Mouse (Mus musculus): Measurements from ENCODE around the gene Odc1.

Gene Odc1

DNA sequence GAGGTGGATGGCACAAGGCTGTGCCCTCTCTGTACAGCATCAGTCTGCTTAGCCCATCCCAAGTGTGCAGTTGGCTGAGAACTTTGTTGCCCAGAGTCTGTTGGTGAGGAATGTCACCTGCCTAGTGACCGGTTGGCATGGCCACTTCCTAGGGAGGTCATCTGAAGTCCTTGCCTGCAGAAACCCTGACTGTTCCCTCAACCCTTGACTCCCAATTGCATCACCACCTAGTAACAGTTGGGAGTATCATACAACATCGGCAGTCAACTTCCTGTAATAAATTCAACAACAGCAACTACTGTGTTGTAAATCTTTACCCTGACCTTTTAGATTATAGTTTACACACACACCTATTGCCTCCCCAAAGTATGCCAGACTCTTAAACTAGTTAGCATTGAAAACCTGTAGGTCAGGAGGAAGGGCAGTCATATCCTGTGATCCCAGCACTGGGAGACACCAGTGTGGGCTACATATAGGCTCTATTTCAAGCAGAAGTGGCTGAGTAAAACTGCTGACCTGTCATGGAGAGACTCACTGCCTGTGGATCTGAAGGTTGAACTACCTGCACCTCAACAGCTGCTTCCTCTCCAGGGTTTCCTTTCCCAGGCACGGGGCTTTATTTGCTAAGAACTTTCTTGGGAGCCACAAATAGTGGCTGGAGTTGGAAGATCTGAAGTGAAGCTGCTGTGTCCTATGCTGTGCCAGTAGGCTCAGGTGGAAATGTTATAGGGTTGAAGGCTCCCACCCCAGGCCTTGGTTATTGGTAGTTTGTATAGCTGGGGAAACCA is 6.8 kb downstream of the Odc1 start:
- DNase-seq: no peak

DNA sequence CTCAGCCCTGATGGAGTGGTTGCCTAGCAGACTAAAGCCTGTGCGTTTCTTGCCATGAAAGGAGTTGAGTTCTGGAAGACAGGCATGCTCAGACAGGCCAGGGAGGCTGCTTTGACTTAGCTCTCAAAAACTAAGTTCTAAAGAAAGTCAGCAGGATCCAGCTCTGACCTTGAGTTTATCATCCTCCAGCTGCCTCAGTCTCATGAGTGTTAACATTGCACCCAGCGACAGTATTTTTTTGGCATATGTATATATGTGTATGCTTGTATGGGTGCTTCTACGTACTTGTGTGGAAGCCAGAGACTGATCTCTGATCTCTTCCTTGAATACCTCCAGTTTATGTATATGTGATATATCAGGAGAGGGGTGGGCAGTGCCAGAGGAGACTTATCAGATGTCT is 7.8 kb downstream of the Odc1 start:
- no peak for DNase-seq

DNA sequence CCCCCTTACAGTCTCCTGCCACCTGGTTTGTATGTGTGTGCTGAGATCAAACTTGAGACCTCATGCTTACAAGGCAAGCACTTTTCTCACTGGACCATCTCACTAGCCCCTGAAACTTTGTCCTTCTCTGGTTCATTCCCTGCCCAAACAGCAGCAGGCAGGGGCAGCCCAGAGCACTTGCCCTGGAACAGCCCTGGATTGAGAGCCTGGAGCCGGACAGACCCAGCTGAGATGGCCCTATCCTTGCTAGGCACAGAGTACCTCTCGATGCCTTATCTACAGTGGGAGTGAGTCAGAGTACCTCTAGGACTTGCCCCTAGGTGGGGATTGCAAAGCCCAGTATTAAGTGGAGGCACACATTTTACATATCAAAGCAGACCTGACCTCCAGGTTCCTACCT is 8.4 kb downstream of the Odc1 start:
- DNase-seq: no peak

DNA sequence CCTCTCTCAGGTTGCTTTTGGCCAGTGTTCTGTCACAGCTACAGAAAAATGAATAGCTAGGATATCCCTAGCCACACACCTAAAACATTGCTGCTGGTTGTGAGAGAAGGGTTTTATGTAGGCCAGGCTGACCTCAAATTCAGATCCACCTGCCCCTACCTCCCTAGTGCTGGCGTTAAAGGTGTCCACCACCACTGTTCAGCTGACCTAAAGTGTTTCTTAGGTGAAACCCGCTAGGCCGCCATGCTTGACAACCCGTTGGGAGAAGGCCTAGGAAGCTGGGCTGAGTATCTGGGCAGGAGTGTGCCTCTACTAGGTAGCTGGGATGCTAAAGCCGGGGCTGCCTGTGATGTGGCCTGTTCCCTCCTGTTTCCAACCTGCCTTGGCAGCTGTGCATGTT is 9.0 kb downstream of the Odc1 start:
- no peak for DNase-seq

DNA sequence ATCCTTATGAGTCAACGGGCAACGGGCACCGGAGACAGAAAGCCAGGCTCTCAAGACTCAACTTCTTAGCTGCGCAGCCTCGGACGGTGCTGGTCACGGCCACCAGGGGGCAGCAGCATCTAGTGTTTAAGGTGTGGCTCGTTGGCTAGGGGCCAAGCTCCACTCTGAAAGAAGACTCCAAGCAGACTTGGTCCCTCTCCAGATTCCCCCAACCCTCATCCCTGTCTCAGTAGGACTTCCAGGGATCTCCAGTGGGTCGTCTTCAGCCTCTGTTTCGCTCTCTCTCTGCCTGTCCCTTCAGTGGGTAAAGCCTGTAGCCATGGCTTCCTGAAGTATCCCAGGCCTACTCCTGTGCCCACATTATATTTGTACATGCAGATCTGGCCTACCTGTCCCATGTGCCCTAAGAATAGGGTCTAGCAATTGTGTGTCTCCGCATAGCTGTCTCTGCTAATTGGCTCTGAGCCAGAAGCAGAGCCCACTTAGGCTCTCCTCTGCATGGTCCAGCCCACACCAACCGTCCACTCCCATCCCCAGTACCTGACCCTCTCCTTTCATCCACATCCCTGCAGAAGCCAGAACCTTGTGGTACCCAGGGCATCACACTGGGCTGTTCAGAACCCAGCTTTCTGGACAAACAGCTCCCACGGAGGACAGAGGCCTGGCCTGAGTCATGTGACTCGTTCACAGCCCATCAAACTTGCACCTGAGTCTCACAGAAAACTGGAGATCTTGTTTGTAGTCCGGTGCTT is 9.8 kb downstream of the Odc1 start:
- DNase-seq: peak; percentile 92 to 95

DNA sequence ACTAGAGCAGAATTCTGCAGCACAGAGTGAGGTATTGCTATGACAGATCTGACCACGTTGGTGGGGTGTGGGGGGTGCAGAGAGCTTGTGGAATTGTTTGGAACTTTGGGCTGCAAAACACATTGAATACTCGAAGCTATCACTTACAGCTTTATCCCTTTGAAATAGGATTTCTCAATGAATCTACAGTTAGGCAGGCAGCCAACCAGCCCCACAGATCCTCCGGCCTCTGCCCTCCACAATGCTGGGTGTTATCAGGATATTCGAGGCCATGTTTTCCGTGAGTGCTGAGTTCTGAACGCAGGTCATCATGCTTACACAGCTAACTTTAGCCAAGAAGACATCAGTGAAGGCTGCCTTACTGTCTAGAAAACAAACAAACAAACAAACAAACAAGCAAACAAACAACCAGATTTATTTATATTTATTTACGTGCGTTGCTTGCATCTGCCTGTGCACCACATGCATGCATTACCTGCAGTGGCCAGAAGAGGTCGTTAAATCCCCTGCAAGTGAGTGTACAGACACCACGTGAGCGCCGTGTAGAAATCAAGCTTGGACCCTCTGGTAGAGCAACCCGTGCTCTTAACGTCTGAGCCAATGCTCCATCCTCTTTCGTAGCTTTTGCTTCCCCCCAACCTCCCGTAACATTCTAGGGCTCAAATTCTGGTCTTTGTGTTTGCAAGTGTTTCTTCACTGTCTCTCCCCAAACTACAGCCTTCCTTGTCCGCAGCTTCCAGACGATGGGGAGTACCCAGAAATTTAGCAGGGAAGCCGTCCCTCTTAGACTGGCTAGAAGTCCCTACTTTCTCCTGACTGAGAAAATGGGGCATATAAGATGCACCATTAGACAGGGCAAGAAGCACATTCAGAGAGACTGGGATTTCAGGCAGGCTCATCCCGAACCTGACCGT is 12.1 kb downstream of the Odc1 start:
- peak; percentile 87 to 89 for DNase-seq

DNA sequence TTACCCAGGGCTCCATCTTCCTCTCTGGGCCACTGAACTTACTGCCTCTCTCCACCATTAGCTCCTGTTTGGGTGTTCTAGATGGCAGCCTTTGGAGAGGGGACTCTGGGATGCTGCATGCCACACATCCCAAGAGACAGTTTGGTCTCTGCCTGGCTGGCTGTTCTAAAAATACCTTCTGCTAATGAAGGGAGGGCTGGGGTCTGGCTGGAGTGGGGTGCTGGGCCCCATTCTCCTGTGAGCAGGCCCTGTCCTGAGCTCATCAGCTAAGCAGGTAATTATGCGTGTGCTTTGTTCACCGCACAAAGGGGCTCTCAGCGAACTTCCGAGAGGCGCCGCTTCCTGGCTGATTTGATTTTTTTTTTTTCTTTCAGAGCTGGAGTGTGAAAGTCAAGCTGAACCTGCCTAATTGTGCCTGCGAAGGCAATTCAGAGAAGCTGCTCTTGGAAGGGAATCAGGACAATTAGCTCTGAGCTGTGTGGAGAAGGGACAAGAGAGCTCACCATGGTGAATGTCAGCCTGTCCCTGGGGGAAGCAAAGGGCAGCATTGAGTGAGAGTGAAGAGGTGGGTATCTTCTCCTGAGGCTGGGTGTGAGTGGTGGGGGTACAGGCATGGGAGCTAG is 12.9 kb downstream of the Odc1 start:
- DNase-seq: no peak

DNA sequence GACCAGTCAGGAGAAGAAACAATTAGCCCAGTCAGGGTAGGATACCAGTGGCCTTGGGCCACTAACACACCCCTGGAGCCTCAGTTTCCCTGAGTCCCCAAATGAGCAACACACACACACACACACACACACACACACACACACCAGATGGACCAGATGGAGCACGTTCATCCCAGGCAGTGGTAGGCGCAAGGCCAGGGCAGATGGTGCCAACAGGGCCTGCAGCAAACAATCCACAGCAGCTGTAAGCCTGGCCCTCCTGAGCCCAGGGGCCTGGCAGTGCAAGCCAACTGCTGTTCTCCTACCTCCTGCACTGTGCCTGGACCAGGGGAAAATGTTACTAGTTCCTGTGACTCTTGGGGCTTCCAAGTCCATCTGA is 13.4 kb downstream of the Odc1 start:
- DNase-seq: peak; percentile 50 to 61

DNA sequence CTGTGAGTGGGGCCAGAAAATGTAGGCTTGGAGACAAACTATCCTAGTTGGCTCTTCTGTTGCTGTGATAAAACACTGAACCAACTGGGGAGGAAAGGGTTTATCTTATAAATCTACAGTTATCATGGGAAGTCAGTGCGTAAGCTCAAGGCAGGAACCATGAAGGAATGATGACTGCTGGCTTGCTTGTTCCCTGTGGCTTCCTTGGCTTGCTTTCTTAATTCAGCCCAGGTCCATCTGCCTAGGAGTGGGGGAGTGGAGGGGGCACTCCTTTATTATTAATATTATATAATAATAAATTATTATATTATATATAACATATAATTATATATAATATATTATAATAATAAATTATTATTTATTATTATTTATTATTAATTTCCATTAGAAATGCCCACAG is 17.8 kb downstream of the Odc1 start:
- DNase-seq: no peak

DNA sequence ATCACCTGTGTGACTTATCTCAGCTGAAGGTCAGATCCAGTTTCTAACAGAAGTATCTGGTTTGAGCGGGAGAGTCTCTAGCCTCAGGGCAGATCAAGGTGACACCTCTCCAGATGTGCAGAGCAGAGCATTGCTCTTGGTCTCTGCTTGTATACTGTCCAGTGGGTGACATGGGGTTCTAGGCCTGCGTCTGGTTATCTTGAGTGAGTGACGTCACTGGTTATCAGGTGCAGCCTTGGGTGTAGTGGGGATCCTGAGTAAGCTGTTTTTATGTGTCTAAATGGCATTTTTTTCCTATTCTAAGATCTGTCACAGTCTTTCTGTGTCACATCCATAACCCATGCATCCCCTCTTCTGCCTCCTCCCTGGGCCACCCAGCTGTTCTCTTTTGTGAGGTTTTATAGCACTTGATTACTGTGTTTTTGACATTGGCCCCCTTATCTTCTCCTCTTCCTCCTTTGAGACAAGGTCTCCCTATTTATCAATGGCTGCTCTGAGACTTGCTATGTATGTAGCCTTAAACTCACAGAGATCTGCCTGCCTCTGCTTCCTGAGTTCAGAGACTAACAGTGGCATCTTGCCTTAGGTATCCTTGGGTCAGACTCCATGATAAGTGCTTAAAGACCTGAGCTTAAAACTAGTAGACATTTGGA is 20.9 kb downstream of the Odc1 start:
- DNase-seq: no peak

DNA sequence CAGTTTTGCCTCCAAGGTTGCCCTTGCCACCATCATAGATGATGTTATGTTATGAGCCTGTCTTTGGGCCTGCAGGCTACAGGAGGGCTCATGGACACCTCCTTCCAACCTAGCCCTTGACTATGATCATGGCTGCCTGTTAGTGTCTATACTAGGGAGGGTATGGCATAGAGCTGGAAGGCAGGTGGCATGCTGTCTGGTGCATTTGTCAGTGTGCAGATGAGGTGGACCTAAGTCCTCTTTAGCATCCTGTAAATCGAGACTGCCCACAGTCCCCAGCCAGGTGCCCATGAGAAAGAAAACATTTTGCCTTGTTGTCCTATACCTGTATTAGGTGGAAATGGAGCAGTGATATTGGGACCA is 21.4 kb downstream of the Odc1 start:
- DNase-seq: no peak

DNA sequence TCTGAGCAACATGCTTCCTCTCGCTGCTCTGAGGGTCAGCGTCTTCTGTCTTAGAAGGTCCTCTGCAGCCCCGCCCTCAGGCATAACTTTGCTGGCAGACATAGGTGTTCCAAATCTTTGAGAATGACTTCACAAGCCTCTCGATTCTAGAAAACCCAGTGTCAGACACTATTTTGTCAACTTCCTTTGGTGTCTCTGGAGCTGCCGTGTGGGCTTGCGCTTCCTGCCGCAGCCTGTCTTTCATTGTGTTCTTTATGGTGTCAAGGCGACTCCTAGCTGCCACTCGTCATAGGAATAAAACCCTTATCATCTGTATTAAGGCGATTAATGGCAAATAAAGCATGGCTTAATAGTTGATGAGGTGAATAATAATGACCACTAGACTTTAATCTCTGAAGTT is 24.0 kb downstream of the Odc1 start:
- no peak for DNase-seq

DNA sequence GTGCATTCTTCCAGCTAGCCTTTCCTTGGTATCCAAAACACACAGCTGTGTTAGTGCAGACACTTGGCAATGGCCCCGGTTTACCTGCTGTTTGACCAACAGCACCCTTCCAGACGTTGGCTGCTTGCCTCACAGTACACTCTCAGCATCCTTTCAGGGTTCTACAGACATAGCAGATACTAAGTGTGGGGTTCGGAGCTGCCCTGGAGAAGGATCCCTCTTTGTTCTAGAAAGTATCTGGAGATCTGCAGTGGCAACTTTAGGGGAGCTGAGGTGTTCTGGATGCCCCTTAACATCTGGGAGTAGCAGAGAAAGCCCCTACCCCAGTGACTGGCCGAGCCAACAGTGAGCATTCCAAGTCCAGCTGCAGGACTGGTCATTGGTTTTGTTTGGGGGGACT is 30.0 kb downstream of the Odc1 start:
- DNase-seq: no peak

DNA sequence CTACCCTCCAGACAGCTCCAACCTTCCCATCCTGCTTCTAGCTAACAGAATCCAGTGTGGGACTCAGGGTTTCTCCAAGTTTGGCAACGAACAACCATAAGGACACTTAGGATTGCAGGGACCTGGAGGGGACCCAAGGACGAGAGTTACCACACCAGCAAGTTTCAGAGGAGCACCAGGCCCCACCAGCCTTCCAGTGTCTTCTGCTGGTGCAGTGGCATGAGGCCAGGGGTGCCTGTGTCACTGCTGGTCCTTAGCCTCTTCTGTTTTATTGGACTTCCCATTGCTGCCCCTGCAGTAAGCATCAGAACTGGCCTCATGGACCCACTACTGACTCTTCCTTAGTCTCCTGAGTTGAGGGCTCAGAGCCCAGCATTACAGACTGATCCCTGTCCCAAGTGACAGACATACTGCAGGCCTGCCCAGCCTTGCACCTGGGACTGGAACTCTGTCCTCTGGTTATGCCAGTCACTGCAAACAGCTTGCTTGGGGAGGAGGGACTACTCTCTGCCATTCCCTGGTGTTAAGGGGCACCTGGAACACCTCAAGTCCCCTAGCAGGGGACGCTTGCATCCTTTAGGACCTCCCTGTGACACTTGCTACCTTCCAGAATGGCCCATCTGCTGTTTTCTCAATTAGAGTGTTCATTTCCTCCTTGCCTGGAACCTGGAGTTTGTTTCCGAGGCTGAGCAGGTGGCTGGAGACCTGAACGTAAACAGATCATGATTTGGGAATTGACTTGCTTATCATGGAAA is 30.7 kb downstream of the Odc1 start:
- DNase-seq: peak; percentile 26 to 43

DNA sequence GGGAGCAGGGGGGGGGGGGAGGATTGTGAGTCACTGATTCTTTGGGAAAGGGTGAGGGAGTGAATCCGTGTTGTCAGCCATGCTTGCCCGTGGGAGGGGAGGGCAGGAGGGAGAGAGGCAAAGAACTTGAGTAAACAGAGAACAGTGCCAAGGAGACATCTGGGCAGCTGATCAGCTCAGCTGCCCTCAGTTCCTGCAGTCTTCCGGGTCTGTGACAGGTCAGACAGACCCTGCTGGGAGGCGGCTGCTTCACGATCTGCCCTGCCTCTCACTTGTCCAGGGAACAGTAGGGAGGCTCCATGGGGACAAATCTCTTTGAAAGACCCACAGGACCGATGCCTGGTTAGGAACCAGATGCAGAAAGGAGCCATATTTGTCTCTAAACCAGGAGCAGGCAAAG is 31.4 kb downstream of the Odc1 start:
- peak; percentile 47 for DNase-seq

DNA sequence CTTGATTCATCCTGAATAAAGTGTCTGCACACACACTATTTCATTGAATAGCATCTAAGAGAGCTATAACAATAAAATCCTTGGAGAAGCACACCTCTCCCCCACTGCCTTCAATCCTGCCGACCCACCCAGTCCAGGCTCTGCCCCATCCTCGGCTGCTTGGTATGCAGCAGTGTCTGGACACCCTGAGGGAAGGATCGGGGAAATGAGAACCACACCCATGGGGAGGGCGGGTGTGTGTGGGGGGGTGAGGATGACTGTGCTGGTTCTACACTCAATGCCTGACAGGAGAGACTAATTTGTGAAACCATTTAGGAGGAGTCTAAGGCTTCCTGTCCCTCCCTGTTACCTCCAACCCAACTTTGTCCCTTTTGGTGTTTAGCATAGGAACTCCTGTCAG is 34.0 kb downstream of the Odc1 start:
- DNase-seq: no peak

DNA sequence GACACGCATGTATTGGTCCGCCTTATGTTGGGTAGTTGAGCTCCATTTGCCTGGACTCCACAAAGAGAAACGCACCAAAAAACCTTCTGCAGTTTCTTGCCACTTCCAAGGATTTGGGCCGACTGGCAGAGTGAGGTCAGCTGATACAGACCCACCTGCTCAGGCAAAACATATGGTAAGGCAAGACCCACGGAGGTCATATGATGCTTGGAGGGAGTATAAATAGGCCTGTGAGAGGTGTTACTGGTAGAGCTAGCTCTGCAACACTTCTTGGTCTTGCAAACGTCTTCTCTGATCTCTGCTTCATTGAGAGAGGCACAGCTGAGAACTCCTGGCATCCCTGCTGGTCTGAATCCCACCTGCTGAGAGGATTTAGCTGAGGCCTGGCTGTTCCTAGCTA is 36.4 kb downstream of the Odc1 start:
- no peak for DNase-seq

DNA sequence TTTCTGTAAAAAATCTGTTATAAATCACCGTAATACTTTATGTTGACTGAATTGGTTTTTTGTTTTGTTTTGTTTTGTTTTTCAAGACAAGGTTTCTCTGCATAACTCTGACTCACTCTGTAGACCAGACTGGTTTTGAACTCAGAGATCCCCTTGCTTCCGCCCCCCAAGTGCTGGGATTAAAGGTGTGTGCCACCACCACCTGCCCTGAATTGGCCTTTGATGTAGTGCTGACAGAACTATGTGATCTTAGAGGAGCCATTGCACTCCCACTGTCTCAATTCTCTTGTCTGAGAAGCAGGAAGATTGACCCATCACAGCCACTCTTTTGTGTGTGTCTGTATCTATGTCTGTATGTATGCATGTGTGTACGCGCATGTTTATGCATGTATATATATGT is 37.8 kb downstream of the Odc1 start:
- DNase-seq: no peak

DNA sequence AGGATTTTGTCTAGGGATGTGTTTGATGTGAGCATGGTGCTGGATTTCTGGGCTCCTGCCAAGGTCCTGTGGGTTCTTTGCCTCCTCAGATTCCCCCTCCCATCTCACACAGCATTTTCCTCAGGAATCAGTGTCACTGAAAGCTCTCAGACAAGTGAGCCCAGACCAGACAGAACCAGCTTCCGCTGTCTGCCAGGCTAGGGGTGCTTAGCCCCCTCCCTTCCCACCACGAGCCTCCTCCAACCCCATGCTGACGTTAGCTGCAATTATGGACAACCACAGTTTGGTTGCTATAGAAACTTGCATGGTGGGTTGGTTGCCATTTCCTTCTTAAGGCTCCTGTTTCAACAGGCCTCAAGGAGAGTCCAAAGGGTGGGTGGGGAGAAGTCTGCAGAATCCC is 39.3 kb downstream of the Odc1 start:
- no peak for DNase-seq

DNA sequence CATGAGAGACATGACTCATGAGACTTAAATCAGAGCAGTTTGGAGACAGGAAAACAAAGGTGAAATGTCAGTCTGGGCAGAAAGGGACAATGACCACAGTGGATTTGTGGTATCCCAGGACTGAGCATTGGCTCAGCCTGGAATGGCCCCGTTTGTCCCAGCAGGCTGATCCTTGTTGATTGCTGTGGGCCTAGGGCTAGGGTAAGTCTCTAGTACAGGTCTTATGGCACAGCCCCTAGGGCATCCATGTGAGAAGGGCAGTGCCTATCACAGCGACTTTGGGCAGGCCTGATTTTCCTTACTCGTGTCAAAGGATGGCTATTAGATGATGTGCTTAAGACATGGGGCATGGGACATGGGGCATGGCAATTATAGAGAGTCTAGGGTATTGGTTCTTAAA is 41.4 kb downstream of the Odc1 start:
- DNase-seq: no peak

DNA sequence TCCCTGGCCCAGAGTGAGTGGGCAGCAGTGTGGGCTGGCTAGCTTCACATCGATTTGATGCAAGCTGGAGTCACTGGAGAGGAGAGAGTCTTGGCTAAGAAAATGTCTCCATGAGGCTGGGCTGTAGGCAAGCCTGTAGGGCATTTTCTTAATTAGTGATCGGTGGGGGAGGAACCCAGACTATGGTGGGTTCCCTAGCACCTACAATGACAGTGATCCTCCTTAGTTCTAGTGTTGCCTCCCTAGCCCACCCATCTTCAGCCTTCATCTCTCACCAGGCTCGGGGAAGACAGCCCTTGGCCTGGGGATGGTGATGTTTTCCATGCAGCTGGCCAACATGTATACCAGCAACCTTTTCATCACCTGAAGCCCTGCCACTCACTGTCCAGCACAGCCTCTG is 43.8 kb downstream of the Odc1 start:
- DNase-seq: no peak

Measured in cerebellum, postnatal 36 days (tissue).